Mouse (Mus musculus) CH12.LX (cell line): ENCODE data around the gene Mapk9. TPM values are rescaled to one million over a fixed set of nuclear protein-coding genes. Genes with fewer than 3 reads are reported as not detected.

Source experiments
- DNase-seq: peaks from one replicate; pipeline ENCODE4 v3.0.0-alpha.2; 2013; ENCODE audit errors: extremely low read depth
- H3K27ac ChIP-seq: 2 replicates; pipeline ENCODE4 v1.5.1; 2012; ENCODE audit warnings: low read depth, mild to moderate bottlenecking, control low read depth, moderate library complexity; ENCODE audit not compliant: insufficient read depth
- H3K27me3 ChIP-seq: replicated peaks from 2 replicates; pipeline ENCODE3; 2012; ENCODE audit warnings: inconsistent platforms
- H3K36me3 ChIP-seq, 2 experiments: replicated peaks in 1 of 2; 2 replicates each; pipeline versions ENCODE3 to v1.6.1; 2012; ENCODE audit warnings: inconsistent platforms in 1 of 2, low read length in 1 of 2, mild to moderate bottlenecking in 1 of 2, mixed read lengths in 1 of 2, moderate library complexity in 1 of 2; ENCODE audit not compliant: control insufficient read depth in 1 of 2, insufficient read depth in 1 of 2
- H3K4me1 ChIP-seq, 2 experiments: 2 replicates each; pipeline ENCODE4 v1.6.1; 2012; ENCODE audit warnings: inconsistent platforms in 1 of 2, moderate library complexity in 1 of 2; ENCODE audit not compliant: insufficient read depth in 2 of 2, control insufficient read depth in 1 of 2
- H3K4me2 ChIP-seq: 2 replicates; pipeline ENCODE4 v1.6.1; 2012; ENCODE audit warnings: low read depth, mild to moderate bottlenecking, control low read depth; ENCODE audit not compliant: poor library complexity, insufficient read depth, severe bottlenecking
- H3K4me3 ChIP-seq, 3 experiments: fragments of 150-350 bp in 1 of 3; sonication (generic) in 1 of 3; replicated peaks in 1 of 3; 2 replicates each; pipeline versions ENCODE3 to v1.5.1; 2011 to 2012; ENCODE audit warnings: low read depth in 2 of 3, low read length in 2 of 3, mild to moderate bottlenecking in 2 of 3, moderate library complexity in 2 of 3, control low read depth in 1 of 3, improper control_type of control experiment in 1 of 3, inconsistent platforms in 1 of 3, mixed read lengths in 1 of 3; ENCODE audit not compliant: poor library complexity in 1 of 3
- H3K79me2 ChIP-seq: replicated peaks from 2 replicates; pipeline ENCODE4 v1.6.1; 2012; ENCODE audit warnings: mild to moderate bottlenecking, moderate library complexity; ENCODE audit not compliant: control insufficient read depth, poor library complexity, insufficient read depth, severe bottlenecking; ENCODE audit errors: extremely low read depth
- H3K9ac ChIP-seq: 2 replicates; pipeline ENCODE4 v1.6.1; 2012; ENCODE audit warnings: low read depth, mild to moderate bottlenecking, control low read depth, moderate library complexity; ENCODE audit not compliant: insufficient read depth
- H3K9me3 ChIP-seq: replicated peaks from 2 replicates; pipeline ENCODE3; 2012; ENCODE audit warnings: low read length, inconsistent platforms, mixed read lengths
- BHLHE40 ChIP-seq: IDR thresholded peaks from 2 replicates; pipeline ENCODE4 v1.6.1; 2011; ENCODE audit warnings: mild to moderate bottlenecking, low read depth, low read length, improper control_type of control experiment
- CHD1 ChIP-seq: IDR thresholded peaks from 2 replicates; pipeline ENCODE4 v1.6.1; 2012; ENCODE audit warnings: low read depth, low read length, improper control_type of control experiment, inconsistent platforms
- CTCF ChIP-seq, 2 experiments: IDR thresholded peaks in 1 of 2; conservative IDR thresholded peaks in 1 of 2; 2 replicates each; pipeline ENCODE4 v1.5.1; 2011 to 2012; ENCODE audit warnings: low read depth in 2 of 2, low read length in 2 of 2, improper control_type of control experiment in 1 of 2, inconsistent platforms in 1 of 2, mild to moderate bottlenecking in 1 of 2, moderate library complexity in 1 of 2
- ELF1 ChIP-seq: IDR thresholded peaks from 2 replicates; pipeline ENCODE4 v1.6.1; 2014; ENCODE audit warnings: low read depth, mild to moderate bottlenecking, inconsistent platforms, low read length, improper control_type of control experiment
- EP300 ChIP-seq: IDR thresholded peaks from 2 replicates; pipeline ENCODE4 v1.6.1; 2011; ENCODE audit warnings: low read length, improper control_type of control experiment
- HCFC1 ChIP-seq: IDR thresholded peaks from 2 replicates; pipeline ENCODE4 v1.6.1; 2012; ENCODE audit warnings: low read depth, mild to moderate bottlenecking, inconsistent platforms, low read length, improper control_type of control experiment
- IRF4 ChIP-seq: IDR thresholded peaks from 2 replicates; pipeline ENCODE4 v1.6.1; 2014; ENCODE audit warnings: low read depth, mild to moderate bottlenecking, inconsistent platforms, low read length, improper control_type of control experiment
- JUN ChIP-seq: IDR thresholded peaks from 2 replicates; pipeline ENCODE4 v1.6.1; 2011; ENCODE audit warnings: low read depth, mild to moderate bottlenecking, low read length, improper control_type of control experiment, moderate library complexity; ENCODE audit not compliant: insufficient read depth
- KAT2A ChIP-seq: IDR thresholded peaks from 2 replicates; pipeline ENCODE4 v1.6.1; 2012; ENCODE audit warnings: low read length, improper control_type of control experiment, inconsistent platforms; ENCODE audit not compliant: insufficient replicate concordance
- MAZ ChIP-seq: IDR thresholded peaks from 2 replicates; pipeline ENCODE4 v1.6.1; 2012; ENCODE audit warnings: low read depth, mild to moderate bottlenecking, inconsistent platforms, low read length, improper control_type of control experiment, moderate library complexity
- MXI1 ChIP-seq: IDR thresholded peaks from 2 replicates; pipeline ENCODE4 v1.6.1; 2011; ENCODE audit warnings: mild to moderate bottlenecking, low read depth, low read length, improper control_type of control experiment
- NELFE ChIP-seq: IDR thresholded peaks from 2 replicates; pipeline ENCODE4 v1.6.1; 2011; ENCODE audit warnings: low read depth, low read length, improper control_type of control experiment
- NRF1 ChIP-seq: IDR thresholded peaks from 2 replicates; pipeline ENCODE4 v1.6.1; 2014; ENCODE audit warnings: low read depth, mild to moderate bottlenecking, inconsistent platforms, low read length, improper control_type of control experiment, moderate library complexity
- RAD21 ChIP-seq: IDR thresholded peaks from 2 replicates; pipeline ENCODE4 v1.6.1; 2011; ENCODE audit warnings: low read depth, mild to moderate bottlenecking, low read length, improper control_type of control experiment, moderate library complexity
- SIN3A ChIP-seq: IDR thresholded peaks from 2 replicates; pipeline ENCODE4 v1.6.1; 2012; ENCODE audit warnings: low read length, improper control_type of control experiment, inconsistent platforms
- SMC3 ChIP-seq: IDR thresholded peaks from 2 replicates; pipeline ENCODE4 v1.6.1; 2011; ENCODE audit warnings: low read depth, low read length, improper control_type of control experiment
- TBP ChIP-seq: conservative IDR thresholded peaks from 2 replicates; pipeline ENCODE4 v1.6.1; 2011; ENCODE audit warnings: low read depth, low read length, improper control_type of control experiment
- USF1 ChIP-seq: IDR thresholded peaks from 2 replicates; pipeline ENCODE4 v1.6.1; 2014; ENCODE audit warnings: low read depth, mild to moderate bottlenecking, inconsistent platforms, low read length, improper control_type of control experiment
- ZC3H11A ChIP-seq: IDR thresholded peaks from 2 replicates; pipeline ENCODE4 v1.6.1; 2012; ENCODE audit warnings: low read depth, mild to moderate bottlenecking, inconsistent platforms, low read length, improper control_type of control experiment
- ZKSCAN1 ChIP-seq: IDR thresholded peaks from 2 replicates; pipeline ENCODE4 v1.6.1; 2012; ENCODE audit warnings: low read depth, inconsistent platforms, low read length, improper control_type of control experiment, borderline replicate concordance
- ZMIZ1 ChIP-seq: IDR thresholded peaks from 2 replicates; pipeline ENCODE4 v1.6.1; 2012; ENCODE audit warnings: low read depth, mild to moderate bottlenecking, inconsistent platforms, low read length, improper control_type of control experiment
- dilution Hi-C: fragments of 300-500 bp; cut with MboI; formaldehyde crosslinking; loops from 2 replicates; pipeline ENCODE4 v1.14.3; 2020; ENCODE audit warnings: low sequenced_read_pairs; ENCODE audit not compliant: extremely low pct_unique_long_range_greater_than_20kb, extremely low pct_ligation_motif_present
- in situ Hi-C: fragments of 300-500 bp; cut with MboI; formaldehyde crosslinking; loops from 3 replicates; pipeline ENCODE4 v1.14.3; 2019; ENCODE audit warnings: low sequenced_read_pairs, low pct_ligation_motif_present, low pct_unique_long_range_greater_than_20kb, mixed read lengths
- polyA plus RNA-seq: library from polyadenylated mRNA; unstranded; fragments of >175 nt; gene quantifications from 2 replicates; pipeline ENCODE4 v1.2.1, GENCODE M21; 2012; ENCODE audit warnings: low read depth; ENCODE audit not compliant: insufficient read length
- total RNA-seq, 2 experiments: library from RNA; depleted of rRNA; stranded (reverse); fragments of 300-350 nt in 1 of 2; fragments of >200 nt in 1 of 2; gene quantifications; 2 replicates each; pipeline ENCODE4 v1.2.3; 2012 to 2014

Mapk9 gene
- total and polyA plus RNA-seq, 3 experiments = 22.0 to 36.8 (median 29.3) TPM

- in situ Hi-C loops (no loop called here), dilution Hi-C loops (no loop called here)
- H3K4me3 ChIP-seq = no peak overlapping the region
- H3K4me2 ChIP-seq = no peak overlapping the region
- H3K27ac ChIP-seq = no peak overlapping the region
- H3K4me1 ChIP-seq = peaks cover 13 to 25% of the 10 kb centered on the region in 2 experiments
- H3K9ac ChIP-seq = no peak overlapping the region
- no peak for TF ChIP-seq ZC3H11A
- TF ChIP-seq BHLHE40 = no peak
- no peak for TF ChIP-seq JUN
- TF ChIP-seq MXI1 = no peak
- no peak for TF ChIP-seq RAD21
- no peak for TF ChIP-seq ZKSCAN1
- TF ChIP-seq MAZ = no peak
- TF ChIP-seq NRF1 = no peak
- no peak for TF ChIP-seq SMC3
- TF ChIP-seq CTCF (conservative IDR thresholded peaks at IDR 0.05 in 1 of 2, IDR thresholded peaks at IDR 0.05 in 1 of 2; ENCODE audit: low read depth in 2 of 2, low read length in 2 of 2) = no peak
- TF ChIP-seq KAT2A = no peak
- no peak for TF ChIP-seq TBP
- TF ChIP-seq USF1 = no peak
- no peak for TF ChIP-seq ELF1
- no peak for TF ChIP-seq IRF4
- no peak for TF ChIP-seq NELFE
- no peak for TF ChIP-seq SIN3A
- TF ChIP-seq EP300 = no peak
- TF ChIP-seq ZMIZ1 = no peak
- no peaks in the 10 kb centered on the region for H3K79me2 ChIP-seq
- H3K9me3 ChIP-seq = peaks cover 2% of the 10 kb centered on the region
- H3K27me3 ChIP-seq = peaks cover 22% of the 10 kb centered on the region
- peaks cover 0 to 8% of the 10 kb centered on the region in 2 experiments for H3K36me3 ChIP-seq
- no peak for DNase-seq
These were observed 45.4 kb downstream of the Mapk9 start for GRCm38 (mm10) chr11:49891993-49892392.

DNA sequence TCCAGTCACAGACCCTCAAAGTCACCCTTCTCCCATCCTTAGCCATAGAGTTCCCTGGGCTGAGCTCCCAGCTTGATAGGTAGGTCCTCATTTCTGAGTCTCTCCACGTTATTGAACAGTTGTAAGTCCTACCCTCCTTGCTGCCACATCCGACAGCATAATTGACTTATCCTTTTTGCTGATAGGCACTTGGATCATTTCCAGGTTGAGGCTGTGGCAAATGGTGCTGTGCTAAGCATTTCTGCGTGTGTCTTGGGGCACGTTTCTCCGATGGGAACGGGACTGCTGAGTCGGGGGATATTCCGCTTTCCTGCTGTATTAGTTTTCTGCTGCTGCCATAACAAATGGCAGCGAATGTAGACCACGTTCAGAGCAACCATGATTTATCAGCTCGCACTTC lies 47.3 kb downstream of the Mapk9 start:
- DNase-seq = no peak
- H3K27me3 ChIP-seq = peaks cover 30% of the 10 kb centered on the region
- no peaks in the 10 kb centered on the region for H3K79me2 ChIP-seq
- dilution Hi-C loops (no loop called here), in situ Hi-C loops (no loop called here)
- no peak overlapping the region for H3K4me3 ChIP-seq
- H3K27ac ChIP-seq = no peak overlapping the region
- H3K4me1 ChIP-seq = peaks cover 0 to 7% of the 10 kb centered on the region in 2 experiments; a peak in 3 of 4 replicates
- H3K36me3 ChIP-seq = peaks cover 0 to 5% of the 10 kb centered on the region in 2 experiments
- no peak overlapping the region for H3K4me2 ChIP-seq
- H3K9me3 ChIP-seq = peaks cover 8% of the 10 kb centered on the region
- H3K9ac ChIP-seq = no peak overlapping the region
- TF ChIP-seq TBP (no peak), CHD1 (no peak), HCFC1 (no peak), JUN (no peak)
